Mouse (Mus musculus): ENCODE data around the gene Tbx10. TPM values are rescaled to one million over a fixed set of nuclear protein-coding genes. Genes with fewer than 3 reads are reported as not detected.

Gene Tbx10
- polyA plus RNA-seq, 1 experiment: 0.31 TPM

- peak; percentile 57 for DNase-seq
- H3K27ac ChIP-seq (ENCODE audit: insufficient read depth, low read depth, low read length): no peak overlapping the region
- peaks cover 18% of the 10 kb centered on the region for H3K4me1 ChIP-seq (ENCODE audit: control insufficient read depth, insufficient read depth, low read length)
- no peaks in the 10 kb centered on the region for H3K27me3 ChIP-seq (replicated peaks; ENCODE audit: control insufficient read depth, insufficient read depth, low read length)
- H3K4me3 ChIP-seq (ENCODE audit: insufficient read depth, low read depth, low read length): peak overlapping the region; percentile 51
- TF ChIP-seq CTCF (conservative IDR thresholded peaks at IDR 0.05; ENCODE audit: insufficient read depth, insufficient read length, low read depth, low read length) (peak; percentile 36; the same call in 1 of the 2 replicates), POLR2A (IDR thresholded peaks at IDR 0.05; ENCODE audit: low read depth, low read length) (no peak)
- WGBS: 84% methylated on average over 4 of the region's 4 CpGs
- H3K36me3 ChIP-seq (ENCODE audit: control insufficient read depth, insufficient read depth, low read length): no peaks in the 10 kb centered on the region; the same call in 1 of the 2 replicates
Observed at GRCm38 (mm10) chr19:3988750-3989149, 3.8 kb upstream of the Tbx10 start.

- H3K4me3 ChIP-seq (ENCODE audit: insufficient read depth, low read depth, low read length): no peak overlapping the region
- peak; percentile 49 for DNase-seq
- H3K36me3 ChIP-seq (ENCODE audit: control insufficient read depth, insufficient read depth, low read length): no peaks in the 10 kb centered on the region; the same call in 1 of the 2 replicates
- 55% methylated on average over 6 of the region's 6 CpGs for WGBS
- no peaks in the 10 kb centered on the region for H3K27me3 ChIP-seq (replicated peaks; ENCODE audit: control insufficient read depth, insufficient read depth, low read length)
- TF ChIP-seq CTCF (conservative IDR thresholded peaks at IDR 0.05; ENCODE audit: insufficient read depth, insufficient read length, low read depth, low read length): no peak
- peak; percentile 53 for TF ChIP-seq POLR2A (IDR thresholded peaks at IDR 0.05; ENCODE audit: low read depth, low read length)
- H3K27ac ChIP-seq (ENCODE audit: insufficient read depth, low read depth, low read length): no peak overlapping the region
- H3K4me1 ChIP-seq (ENCODE audit: control insufficient read depth, insufficient read depth, low read length): peaks cover 3% of the 10 kb centered on the region; the same call in 1 of the 2 replicates
Observed at GRCm38 (mm10) chr19:3990804-3991203, 1.7 kb upstream of the Tbx10 start.

GRCm38 (mm10) chr19:3991562-3991961 lies 990 bp upstream of the Tbx10 start:
- WGBS: 79% methylated on average over 3 of the region's 3 CpGs
- Histone ChIP-seq H3K27ac (ENCODE audit: insufficient read depth, low read depth, low read length) (no peak overlapping the region), H3K36me3 (ENCODE audit: control insufficient read depth, insufficient read depth, low read length) (no peaks in the 10 kb centered on the region; the same call in 1 of the 2 replicates), H3K4me3 (ENCODE audit: insufficient read depth, low read depth, low read length) (no peak overlapping the region), H3K4me1 (ENCODE audit: control insufficient read depth, insufficient read depth, low read length) (peaks cover 4% of the 10 kb centered on the region), H3K27me3 (replicated peaks; ENCODE audit: control insufficient read depth, insufficient read depth, low read length) (no peaks in the 10 kb centered on the region)
- DNase-seq: peak; percentile 57
- TF ChIP-seq CTCF (conservative IDR thresholded peaks at IDR 0.05; ENCODE audit: insufficient read depth, insufficient read length, low read depth, low read length) (no peak), POLR2A (IDR thresholded peaks at IDR 0.05; ENCODE audit: low read depth, low read length) (no peak)

- H3K36me3 ChIP-seq (ENCODE audit: control insufficient read depth, insufficient read depth, low read length): no peaks in the 10 kb centered on the region; the same call in 1 of the 2 replicates
- no peaks in the 10 kb centered on the region for H3K27me3 ChIP-seq (replicated peaks; ENCODE audit: control insufficient read depth, insufficient read depth, low read length)
- H3K4me1 ChIP-seq (ENCODE audit: control insufficient read depth, insufficient read depth, low read length): peaks cover 8% of the 10 kb centered on the region
- TF ChIP-seq POLR2A (IDR thresholded peaks at IDR 0.05; ENCODE audit: low read depth, low read length) (peak; percentile 44), CTCF (conservative IDR thresholded peaks at IDR 0.05; ENCODE audit: insufficient read depth, insufficient read length, low read depth, low read length) (no peak)
- WGBS: 75% methylated on average over 3 of the region's 3 CpGs
- H3K27ac ChIP-seq (ENCODE audit: insufficient read depth, low read depth, low read length): no peak overlapping the region
- no peak overlapping the region for H3K4me3 ChIP-seq (ENCODE audit: insufficient read depth, low read depth, low read length)
- peak; percentile 59 for DNase-seq
Observed at GRCm38 (mm10) chr19:3991966-3992365, 586 bp upstream of the Tbx10 start.

- 34% methylated on average over 6 of the region's 6 CpGs for WGBS
- no peaks in the 10 kb centered on the region for H3K27me3 ChIP-seq (replicated peaks; ENCODE audit: control insufficient read depth, insufficient read depth, low read length)
- no peak for TF ChIP-seq POLR2A (IDR thresholded peaks at IDR 0.05; ENCODE audit: low read depth, low read length)
- no peak for TF ChIP-seq CTCF (conservative IDR thresholded peaks at IDR 0.05; ENCODE audit: insufficient read depth, insufficient read length, low read depth, low read length)
- H3K27ac ChIP-seq (ENCODE audit: insufficient read depth, low read depth, low read length): peak overlapping the region; percentile 45; the same call in 1 of the 2 replicates
- peaks cover 16% of the 10 kb centered on the region for H3K4me1 ChIP-seq (ENCODE audit: control insufficient read depth, insufficient read depth, low read length)
- H3K4me3 ChIP-seq (ENCODE audit: insufficient read depth, low read depth, low read length): no peak overlapping the region
- peak; percentile 59 for DNase-seq
- H3K36me3 ChIP-seq (ENCODE audit: control insufficient read depth, insufficient read depth, low read length): no peaks in the 10 kb centered on the region; the same call in 1 of the 2 replicates
Observed at GRCm38 (mm10) chr19:3994932-3995331, 2.4 kb downstream of the Tbx10 start.

GRCm38 (mm10) chr19:3995505-3995904 lies 3.0 kb downstream of the Tbx10 start:
- no peak for DNase-seq
- no peaks in the 10 kb centered on the region; the same call in 1 of the 2 replicates for H3K36me3 ChIP-seq (ENCODE audit: control insufficient read depth, insufficient read depth, low read length)
- no peaks in the 10 kb centered on the region for H3K27me3 ChIP-seq (replicated peaks; ENCODE audit: control insufficient read depth, insufficient read depth, low read length)
- peak overlapping the region; percentile 37; the same call in 1 of the 2 replicates for H3K27ac ChIP-seq (ENCODE audit: insufficient read depth, low read depth, low read length)
- WGBS: 86% methylated on average over 3 of the region's 3 CpGs
- H3K4me1 ChIP-seq (ENCODE audit: control insufficient read depth, insufficient read depth, low read length): peaks cover 16% of the 10 kb centered on the region
- no peak overlapping the region for H3K4me3 ChIP-seq (ENCODE audit: insufficient read depth, low read depth, low read length)
- TF ChIP-seq CTCF (conservative IDR thresholded peaks at IDR 0.05; ENCODE audit: insufficient read depth, insufficient read length, low read depth, low read length): no peak
- no peak for TF ChIP-seq POLR2A (IDR thresholded peaks at IDR 0.05; ENCODE audit: low read depth, low read length)

- no peak for DNase-seq
- Histone ChIP-seq H3K27me3 (replicated peaks; ENCODE audit: control insufficient read depth, insufficient read depth, low read length) (no peaks in the 10 kb centered on the region), H3K4me3 (ENCODE audit: insufficient read depth, low read depth, low read length) (no peak overlapping the region), H3K27ac (ENCODE audit: insufficient read depth, low read depth, low read length) (no peak overlapping the region), H3K36me3 (ENCODE audit: control insufficient read depth, insufficient read depth, low read length) (no peaks in the 10 kb centered on the region), H3K4me1 (ENCODE audit: control insufficient read depth, insufficient read depth, low read length) (peaks cover 20% of the 10 kb centered on the region)
- no peak for TF ChIP-seq POLR2A (IDR thresholded peaks at IDR 0.05; ENCODE audit: low read depth, low read length)
- TF ChIP-seq CTCF (conservative IDR thresholded peaks at IDR 0.05; ENCODE audit: insufficient read depth, insufficient read length, low read depth, low read length): no peak
- WGBS: 60% methylated on average over 7 of the region's 7 CpGs
Observed at GRCm38 (mm10) chr19:3996106-3996505, 3.6 kb downstream of the Tbx10 start.

Measured in kidney, adult 2 months (tissue).